Mouse (Mus musculus): ENCODE measurements at regions not wholly inside any gene's neighbourhood (a gene's known extent, or its start where the extent isn't known, plus 50 kb on each side); places are given as distances from the start of the nearest gene placed in this dataset.

DNA sequence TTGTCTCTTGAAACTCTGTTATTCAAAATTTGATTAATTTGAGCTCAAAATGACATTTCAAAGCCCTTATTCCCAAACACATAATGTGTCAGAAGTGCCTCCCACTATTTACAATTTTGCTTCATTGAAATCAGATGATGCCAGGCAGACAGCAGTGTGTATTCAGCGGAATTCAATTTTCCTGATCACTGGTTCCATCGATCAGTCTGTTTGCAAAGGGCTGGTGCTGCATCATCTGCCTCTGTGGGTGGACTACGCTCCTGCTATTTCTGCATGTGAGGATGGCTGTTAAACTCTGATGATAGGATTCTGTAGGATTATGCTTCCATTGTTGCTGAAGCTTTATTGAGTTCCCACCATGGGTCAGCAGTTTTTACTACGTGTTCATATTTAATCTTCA lies 149.0 kb upstream of the Masp1 start:
- 87% methylated on average over 4 of the region's 4 CpGs for whole genome bisulfite sequencing
- no peak overlapping the region for H3K27ac ChIP-seq (replicated peaks)
- H3K9me3 ChIP-seq, result no peaks in the 10 kb centered on the region
- H3K4me2 ChIP-seq (replicated peaks), result no peak overlapping the region
- no peaks in the 10 kb centered on the region for H3K36me3 ChIP-seq
- H3K27me3 ChIP-seq, result no peaks in the 10 kb centered on the region
- no peak for ATAC-seq (replicated peaks)
- no peak overlapping the region for H3K4me3 ChIP-seq
- H3K4me1 ChIP-seq, result no peaks in the 10 kb centered on the region
- no peak overlapping the region for H3K9ac ChIP-seq (replicated peaks)
